10 mouse cellular contexts compared by ENCODE assay signal in the genomic region with DNA sequence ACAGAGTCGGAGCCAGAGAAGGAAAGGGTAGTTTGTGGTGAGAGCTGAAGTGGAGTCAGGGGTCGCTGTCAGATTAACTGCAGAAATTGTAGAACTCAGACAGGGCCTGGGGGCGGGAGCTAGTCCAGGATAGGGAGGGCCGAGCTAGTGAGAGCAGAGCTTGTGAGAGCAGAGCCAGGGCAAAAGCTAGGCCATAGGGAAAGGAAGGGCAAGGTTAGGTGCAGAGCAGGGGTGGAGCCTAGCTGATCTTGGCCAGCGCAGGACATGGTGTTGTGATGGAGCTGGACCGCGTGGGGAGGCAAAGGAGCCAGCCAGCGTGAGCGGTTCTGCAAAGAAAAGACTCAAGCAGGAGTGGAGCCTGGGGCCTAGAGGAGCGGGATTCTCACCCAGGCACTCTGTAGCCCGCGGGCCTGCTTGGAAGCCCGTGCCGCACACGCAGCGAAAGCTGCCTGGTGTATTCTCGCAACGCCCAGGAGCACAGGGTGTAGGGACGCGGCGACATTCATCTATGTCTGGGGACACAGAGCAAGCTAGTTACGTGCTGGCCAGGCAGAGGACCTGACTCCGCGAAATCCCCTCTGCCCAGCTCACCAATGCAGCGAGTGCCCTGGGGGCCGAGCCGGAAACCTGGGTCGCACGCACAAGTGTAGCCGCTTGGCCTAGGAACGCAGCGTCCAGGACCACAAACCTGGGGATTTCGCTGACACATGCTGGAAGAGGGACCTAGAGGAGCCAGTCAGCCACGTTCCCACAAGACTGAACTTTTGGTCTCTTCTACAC. TPM values are rescaled to one million over a fixed set of nuclear protein-coding genes. Genes with fewer than 3 reads are reported as not detected.
DNase-seq lines count a peak whose midpoint lies in the region; ATAC-seq and TF ChIP-seq lines count a peak whose summit lies in the region.
"Had no signal": no experiment of that assay in that cellular context is flagged by ENCODE, and none has a peak within 500 bp of the region (broad histone marks: within the 10 kb centered on the region; RNA-seq: fewer than 3 reads in every experiment).

No protein-coding gene starts in this region.

- peak overlapping the region; percentile 82 for H3K27ac ChIP-seq in gastrocnemius, adult 2 months
- H3K27ac ChIP-seq in intestine, embryonic 14.5 days (ENCODE audit: low read depth), result no peak overlapping the region
- H3K27ac ChIP-seq in stomach, embryonic 16.5 days (ENCODE audit: low read length), result peak overlapping the region; percentile 19; the same call in 1 of the 2 replicates

- no peak overlapping the region for H3K9ac ChIP-seq in intestine, embryonic 14.5 days (ENCODE audit: low read length)
- H3K9ac ChIP-seq in stomach, embryonic 16.5 days (ENCODE audit: low read length), result peak overlapping the region; percentile 48; the same call in 1 of the 2 replicates

- H3K36me3 ChIP-seq in intestine, embryonic 14.5 days (ENCODE audit: control insufficient read depth, insufficient read depth, low read length), result peaks cover 46% of the 10 kb centered on the region
- peaks cover 17% of the 10 kb centered on the region for H3K36me3 ChIP-seq in stomach, embryonic 16.5 days (ENCODE audit: control insufficient read depth, insufficient read depth, low read length)
- H3K36me3 ChIP-seq: G1E had no signal

- no peaks in the 10 kb centered on the region for H3K9me3 ChIP-seq in intestine, embryonic 14.5 days (ENCODE audit: control insufficient read depth, low read length)
- H3K9me3 ChIP-seq in stomach, embryonic 16.5 days (replicated peaks; ENCODE audit: control insufficient read depth, low read length), result no peaks in the 10 kb centered on the region
- H3K9me3 ChIP-seq: G1E had no signal

- H3K27me3 ChIP-seq in intestine, embryonic 14.5 days (replicated peaks; ENCODE audit: control insufficient read depth, insufficient read depth, low read length), result peaks cover 42% of the 10 kb centered on the region
- H3K27me3 ChIP-seq in stomach, embryonic 16.5 days (ENCODE audit: control insufficient read depth, insufficient read depth, low read length), result peaks cover 5% of the 10 kb centered on the region

- peak overlapping the region; percentile 14 for H3K4me2 ChIP-seq in intestine, embryonic 14.5 days (ENCODE audit: low read length)
- peak overlapping the region; percentile 48 for H3K4me2 ChIP-seq in stomach, embryonic 16.5 days (ENCODE audit: low read depth, low read length)

- TF ChIP-seq CTCF in gastrocnemius, adult 2 months (IDR thresholded peaks at IDR 0.05), result no peak

- peak; percentile 59 for DNase-seq in gastrocnemius, adult 18-20 months (ENCODE audit: low spot score)
- no peak for DNase-seq in gastrocnemius, postnatal 10 days
- peak; percentile 76 for DNase-seq in gastrocnemius, adult 2 months
- DNase-seq in intestine, embryonic 14.5 days (ENCODE audit: low spot score), result no peak
- peak; percentile 67 to 69 for DNase-seq in lung, adult 18-20 months
- no peak for DNase-seq in retina, postnatal 1 day
- DNase-seq in urinary bladder, postnatal 4 days (ENCODE audit: low spot score in 2 of 2), result no peak

- no peak for ATAC-seq in intestine, embryonic 14.5 days (replicated peaks; ENCODE audit: low FRiP score, low TSS enrichment, low read depth)
- ATAC-seq in stomach, embryonic 16.5 days (ENCODE audit: insufficient read depth, low FRiP score), result no peak

- intact Hi-C loops in gastrocnemius, adult 2 months (cut with DNase I), result no loop called here

- WGBS in intestine, embryonic 14.5 days, result 47% methylated on average over 34 of the region's 34 CpGs
- 52% methylated on average over 34 of the region's 34 CpGs for WGBS in stomach, embryonic 16.5 days

- H3K4me3 ChIP-seq in gastrocnemius, adult 2 months, result peak overlapping the region; percentile 66
- H3K4me3 ChIP-seq in intestine, embryonic 14.5 days (ENCODE audit: low read depth, low read length), result peak overlapping the region; percentile 3
- H3K4me3 ChIP-seq in stomach, embryonic 16.5 days (replicated peaks; ENCODE audit: low read length), result peak overlapping the region; percentile 32; the same call in 1 of the 2 replicates

- peaks cover 9% of the 10 kb centered on the region for H3K4me1 ChIP-seq in intestine, embryonic 14.5 days (replicated peaks; ENCODE audit: control insufficient read depth, insufficient read depth, low read length)
- H3K4me1 ChIP-seq in stomach, embryonic 16.5 days (ENCODE audit: control insufficient read depth, insufficient read depth, low read length), result peaks cover 24% of the 10 kb centered on the region

RNA-seq across cellular contexts. Expression of a gene that starts 11.2 kb away (rescaled TPM):
- 10 to 100 TPM; 55.8 to 66.9 TPM for total RNA-seq in gastrocnemius, adult 18-20 months (2021)
- total RNA-seq in gastrocnemius, postnatal 10 days (2021), result 100 to 1,000 TPM; 131 to 165 TPM
- 10 to 100 TPM; 48.0 to 81.2 TPM for total RNA-seq in gastrocnemius, adult 2 months (2021)
- 97.9 and 110 TPM in 2 replicates for polyA plus RNA-seq in intestine, embryonic 14.5 days (2014; fragmentation: Nextera tagmentation; extraction: Ambion mirVana)
- 170 and 202 TPM in 2 replicates for polyA plus RNA-seq in stomach, embryonic 16.5 days (2015; fragmentation: Nextera tagmentation; extraction: Ambion mirVana)
- total RNA-seq: hematopoietic stem cell, adult 5-6 weeks had no signal

RNA-seq across cellular contexts. Expression of a gene that starts 29.5 kb away (rescaled TPM):
- total RNA-seq in gastrocnemius, adult 18-20 months (2021), result 1 to 10 TPM; 2.2 to 3.0 TPM
- total RNA-seq in gastrocnemius, postnatal 10 days (2021), result 1 to 10 TPM; 6.1 to 8.1 TPM
- 1 to 10 TPM; 2.3 to 2.8 TPM for total RNA-seq in gastrocnemius, adult 2 months (2021)
- polyA plus RNA-seq in intestine, embryonic 14.5 days (2014; fragmentation: Nextera tagmentation; extraction: Ambion mirVana), result 39.8 and 40.0 TPM in 2 replicates
- polyA plus RNA-seq in stomach, embryonic 16.5 days (2015; fragmentation: Nextera tagmentation; extraction: Ambion mirVana), result 41.0 and 41.7 TPM in 2 replicates

RNA-seq across cellular contexts. Expression of a gene that starts 30.9 kb away (rescaled TPM):
- under 1 TPM in 1 of 2 experiments, not detected in 1; 0.57 TPM for total RNA-seq in gastrocnemius, adult 18-20 months (2021)
- not detected for total RNA-seq in gastrocnemius, postnatal 10 days (2021)
- total RNA-seq in gastrocnemius, adult 2 months (2021), result not detected
- polyA plus RNA-seq in intestine, embryonic 14.5 days (2014; fragmentation: Nextera tagmentation; extraction: Ambion mirVana), result 0.50 and 1.2 TPM in 2 replicates
- polyA plus RNA-seq in stomach, embryonic 16.5 days (2015; fragmentation: Nextera tagmentation; extraction: Ambion mirVana), result 3.0 TPM in 1 of 2 replicates, not detected in the other
- total RNA-seq: G1E; hematopoietic stem cell, adult 5-6 weeks had no signal

Comparison
In these comparisons a context has a peak if more than half of its experiments do, and no peak if none do; other contexts are left out.
1. DNase-seq: peak in gastrocnemius, adult 18-20 months (single experiment), gastrocnemius, adult 2 months (single experiment) and lung, adult 18-20 months (2 of 2); none in gastrocnemius, postnatal 10 days (single experiment), intestine, embryonic 14.5 days (single experiment), retina, postnatal 1 day (single experiment) and urinary bladder, postnatal 4 days (0 of 2).
2. H3K4me3 ChIP-seq: peak in every context shown above with its lines; median percentile 66 in gastrocnemius, adult 2 months; 32 in stomach, embryonic 16.5 days; 3 in intestine, embryonic 14.5 days.